Mouse (Mus musculus) lung, embryonic 14.5 days (tissue): Measurements from ENCODE around the gene Gfod1. TPM values are rescaled to one million over a fixed set of nuclear protein-coding genes. Genes with fewer than 3 reads are reported as not detected.
A peak's percentile ranks its signal among the peaks of the same experiment; 100 is the strongest.

Experiments
- ATAC-seq: fragments of 200-750 bp; cut with Nextera tagmentation; 2 replicates; pipeline ENCODE4 v1.8.0; 2017; ENCODE audit warnings: mild to moderate bottlenecking, moderate TSS enrichment, moderate library complexity; ENCODE audit not compliant: insufficient read depth
- DNase-seq: peaks from one replicate; pipeline ENCODE4 v3.0.0-alpha.2; 2015
- H3K27ac ChIP-seq: fragments of 300-500 bp; sonication (generic); 2 replicates; pipeline ENCODE4 v1.5.1; 2014; ENCODE audit warnings: low read depth, mild to moderate bottlenecking, moderate library complexity
- H3K27me3 ChIP-seq: fragments of 300-500 bp; sonication (generic); 2 replicates; pipeline ENCODE4 v1.6.1; 2014; ENCODE audit warnings: low read length, control low read depth; ENCODE audit not compliant: insufficient read depth
- H3K36me3 ChIP-seq: fragments of 300-500 bp; sonication (generic); 2 replicates; pipeline ENCODE4 v1.6.1; 2014; ENCODE audit warnings: control low read depth; ENCODE audit not compliant: insufficient read depth
- H3K4me1 ChIP-seq: fragments of 300-500 bp; sonication (generic); 2 replicates; pipeline ENCODE4 v1.6.1; 2014; ENCODE audit warnings: antibody characterized with exemption, control low read depth; ENCODE audit not compliant: insufficient read depth
- H3K4me2 ChIP-seq: fragments of 300-500 bp; sonication (generic); 2 replicates; pipeline ENCODE4 v1.6.1; 2014; ENCODE audit warnings: mild to moderate bottlenecking
- H3K4me3 ChIP-seq: fragments of 300-500 bp; sonication (generic); 2 replicates; pipeline ENCODE4 v1.5.1; 2014; ENCODE audit warnings: low read depth, low read length
- H3K9ac ChIP-seq: fragments of 300-500 bp; sonication (generic); 2 replicates; pipeline ENCODE4 v1.6.1; 2014
- H3K9me3 ChIP-seq: fragments of 300-500 bp; sonication (generic); 2 replicates; pipeline ENCODE4 v1.6.1; 2016; ENCODE audit warnings: low read depth, low read length, control low read depth
- CTCF ChIP-seq: IDR thresholded peaks from 2 replicates; pipeline ENCODE4 v1.5.1; 2016; ENCODE audit warnings: antibody characterized with exemption, low read depth
- WGBS: fragments of 180-500 bp; shearing (Covaris S2); extraction: QIAGEN DNeasy Blood & Tissue Kit; methylation state at CpG from one replicate; pipeline ENCODE4 v1.1.7; 2014; 5-methylcytosine and 5-hydroxymethylcytosine counted together
- polyA plus RNA-seq: library from polyadenylated mRNA; unstranded; fragments of >200 nt; fragmentation: Nextera tagmentation; extraction: Ambion mirVana; gene quantifications from 2 replicates; pipeline ENCODE4 v1.2.1, GENCODE M21; 2014

Gene Gfod1
- polyA plus RNA-seq, 1 experiment from 2014 or later: 1.4 TPM

DNA sequence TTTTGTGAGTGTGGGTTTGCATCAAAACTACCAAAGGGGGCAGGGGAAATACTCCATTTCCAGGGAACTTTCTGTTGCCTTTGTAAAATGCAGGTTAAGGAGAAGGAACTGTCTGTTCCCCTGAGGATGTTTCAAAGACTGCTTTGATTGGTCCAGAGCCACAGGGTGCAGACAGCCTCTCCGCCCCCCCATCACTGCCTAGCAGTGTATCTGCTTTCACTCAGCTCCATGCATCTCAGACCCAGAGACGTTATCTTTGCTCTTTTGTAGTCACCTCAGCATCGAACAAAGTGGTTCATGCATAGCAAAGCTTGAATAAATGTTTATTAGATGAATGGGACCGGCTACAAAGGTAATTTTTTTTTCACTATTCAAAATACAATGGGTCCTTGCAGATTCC is 38.9 kb downstream of the Gfod1 start:
- WGBS: 44% methylated on average over 4 of the region's 4 CpGs
- H3K9ac ChIP-seq: no peak overlapping the region
- no peak overlapping the region for H3K4me3 ChIP-seq
- no peaks in the 10 kb centered on the region for H3K9me3 ChIP-seq
- H3K4me2 ChIP-seq: no peak overlapping the region
- H3K27ac ChIP-seq: no peak overlapping the region
- H3K36me3 ChIP-seq: no peaks in the 10 kb centered on the region
- no peaks in the 10 kb centered on the region for H3K27me3 ChIP-seq
- no peak for TF ChIP-seq CTCF
- peaks cover 4% of the 10 kb centered on the region; the same call in 1 of the 2 replicates for H3K4me1 ChIP-seq
- ATAC-seq (no peak), DNase-seq (no peak)

DNA sequence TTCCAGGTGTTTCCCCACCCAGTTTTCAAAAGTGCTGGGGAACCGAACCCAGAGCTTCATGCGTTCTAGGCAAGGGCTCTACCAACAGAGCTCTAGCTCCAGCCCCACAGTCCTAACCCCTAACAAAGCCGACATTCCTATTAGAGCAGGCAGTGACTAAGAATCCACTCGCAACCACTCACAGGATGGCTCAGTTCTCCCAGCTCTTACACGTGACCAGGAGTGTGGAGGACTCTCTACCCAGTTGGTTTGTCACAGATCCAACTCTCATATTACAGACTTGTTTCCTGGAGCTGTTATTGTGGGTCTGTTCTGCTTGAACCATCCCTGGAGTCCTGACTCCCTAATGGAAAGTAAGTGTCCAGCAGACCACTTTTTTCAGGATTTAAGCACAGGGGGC is 40.3 kb downstream of the Gfod1 start:
- Histone ChIP-seq H3K27me3 (no peaks in the 10 kb centered on the region), H3K9me3 (no peaks in the 10 kb centered on the region), H3K4me1 (no peaks in the 10 kb centered on the region; the same call in 1 of the 2 replicates), H3K4me3 (no peak overlapping the region), H3K9ac (no peak overlapping the region), H3K27ac (no peak overlapping the region), H3K4me2 (no peak overlapping the region), H3K36me3 (no peaks in the 10 kb centered on the region)
- no peak for ATAC-seq
- WGBS: 76% methylated on average over 5 of the region's 5 CpGs
- no peak for DNase-seq
- TF ChIP-seq CTCF: no peak

DNA sequence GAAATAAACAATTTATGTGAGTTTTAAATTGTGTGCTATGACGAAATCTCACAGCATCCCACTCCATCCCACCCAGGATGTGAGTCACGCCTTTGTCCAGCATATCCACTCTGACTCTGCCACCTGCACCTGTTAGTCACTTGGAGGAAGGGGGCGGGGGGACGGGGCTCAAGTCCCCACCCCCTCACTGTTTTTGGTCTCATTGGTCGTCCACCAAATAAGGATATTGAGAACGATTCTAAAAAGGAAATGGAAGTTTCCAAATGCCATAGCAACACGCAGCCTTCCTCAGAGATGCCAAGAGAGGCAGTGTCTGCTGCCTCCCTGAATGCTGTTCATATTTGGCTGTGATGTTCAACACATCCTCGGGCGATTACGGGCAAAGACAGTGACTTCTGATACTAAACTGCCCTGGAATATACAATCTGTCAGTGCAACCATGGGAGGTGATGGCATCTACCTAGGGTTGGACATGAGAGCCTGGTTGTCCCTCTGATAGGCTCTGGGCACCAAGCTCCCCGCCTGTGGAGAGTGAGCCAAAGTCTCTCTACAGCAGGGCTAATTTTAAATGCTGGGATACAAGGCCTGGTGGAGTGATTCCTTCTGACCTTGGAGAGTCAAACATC is 41.7 kb downstream of the Gfod1 start:
- no peak for TF ChIP-seq CTCF
- ATAC-seq (no peak), DNase-seq (no peak)
- Histone ChIP-seq H3K4me3 (no peak overlapping the region), H3K4me2 (no peak overlapping the region), H3K27me3 (no peaks in the 10 kb centered on the region), H3K9me3 (no peaks in the 10 kb centered on the region), H3K9ac (no peak overlapping the region), H3K4me1 (no peaks in the 10 kb centered on the region), H3K27ac (no peak overlapping the region), H3K36me3 (no peaks in the 10 kb centered on the region)
- WGBS: 76% methylated on average over 11 of the region's 11 CpGs

DNA sequence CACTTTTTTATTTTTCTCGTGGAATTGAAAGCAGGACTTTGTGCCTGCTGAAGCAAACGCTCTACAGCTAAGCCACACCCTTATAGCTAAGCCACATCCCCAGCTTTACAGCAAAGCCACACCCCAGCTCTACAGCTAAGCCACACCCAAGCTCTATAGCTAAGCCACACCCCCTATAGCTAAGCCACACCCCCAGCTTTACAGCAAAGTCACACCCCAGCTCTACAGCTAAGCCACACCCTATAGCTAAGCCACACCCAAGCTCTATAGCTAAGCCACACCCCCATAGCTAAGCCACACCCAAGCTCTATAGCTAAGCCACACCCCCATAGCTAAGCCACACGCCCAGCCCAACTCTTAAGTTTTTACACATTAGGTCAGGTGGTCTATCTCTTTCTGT is 42.7 kb downstream of the Gfod1 start:
- Histone ChIP-seq H3K27ac (no peak overlapping the region), H3K9me3 (no peaks in the 10 kb centered on the region), H3K36me3 (no peaks in the 10 kb centered on the region), H3K4me1 (no peaks in the 10 kb centered on the region), H3K4me3 (no peak overlapping the region), H3K27me3 (no peaks in the 10 kb centered on the region), H3K4me2 (no peak overlapping the region), H3K9ac (no peak overlapping the region)
- DNase-seq (no peak), ATAC-seq (peak; percentile 44; the same call in 1 of the 2 replicates)
- WGBS: 70% methylated on average over 3 of the region's 3 CpGs
- no peak for TF ChIP-seq CTCF

DNA sequence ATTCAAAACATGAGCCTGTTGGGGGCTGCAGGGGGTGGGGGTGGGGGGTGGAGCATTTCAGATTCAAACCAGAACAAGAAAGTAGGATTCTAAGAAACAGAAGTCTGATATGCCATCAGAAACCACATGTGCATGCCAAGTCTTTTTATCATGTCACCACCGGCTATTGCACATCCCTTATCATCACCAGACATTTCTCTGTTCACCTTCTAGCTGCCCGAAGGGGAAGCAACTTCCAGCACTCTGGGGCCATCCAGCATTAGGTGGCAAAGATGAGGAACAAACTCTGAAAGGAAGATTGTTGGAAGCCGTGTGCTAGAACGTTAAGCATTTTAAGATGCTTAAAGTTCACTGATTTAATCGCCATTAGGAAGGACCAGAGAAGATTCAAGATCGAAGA is 43.2 kb downstream of the Gfod1 start:
- H3K4me1 ChIP-seq: no peaks in the 10 kb centered on the region
- 64% methylated on average over 6 of the region's 6 CpGs for WGBS
- H3K4me2 ChIP-seq: no peak overlapping the region
- no peaks in the 10 kb centered on the region for H3K9me3 ChIP-seq
- no peak overlapping the region for H3K9ac ChIP-seq
- no peak overlapping the region for H3K4me3 ChIP-seq
- no peaks in the 10 kb centered on the region for H3K27me3 ChIP-seq
- no peak for DNase-seq
- no peak for ATAC-seq
- H3K36me3 ChIP-seq: no peaks in the 10 kb centered on the region
- H3K27ac ChIP-seq: no peak overlapping the region
- TF ChIP-seq CTCF: no peak

DNA sequence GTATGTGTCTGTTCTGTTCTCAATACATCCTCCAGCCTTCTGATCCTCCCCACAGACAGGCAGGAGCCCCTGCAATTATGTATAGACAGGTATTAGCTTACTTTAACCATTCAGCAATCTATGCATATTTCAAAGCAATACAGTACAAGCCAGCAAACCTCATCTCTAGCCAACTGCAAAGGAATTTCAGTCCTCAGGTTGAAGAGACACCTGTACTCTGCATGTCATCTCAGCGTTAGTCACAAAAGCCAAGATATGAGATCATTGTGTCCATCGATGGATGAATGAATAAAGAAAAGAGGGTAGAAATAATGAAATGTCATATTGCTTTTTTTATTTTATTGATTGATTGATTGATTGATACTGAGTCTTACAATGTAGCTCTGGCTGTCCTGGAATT is 47.5 kb downstream of the Gfod1 start:
- WGBS: 94% methylated on average over 2 of the region's 2 CpGs
- Histone ChIP-seq H3K4me3 (no peak overlapping the region), H3K9me3 (no peaks in the 10 kb centered on the region), H3K4me2 (no peak overlapping the region), H3K27me3 (no peaks in the 10 kb centered on the region), H3K9ac (no peak overlapping the region), H3K4me1 (no peaks in the 10 kb centered on the region), H3K27ac (no peak overlapping the region), H3K36me3 (no peaks in the 10 kb centered on the region)
- no peak for TF ChIP-seq CTCF
- ATAC-seq (no peak), DNase-seq (no peak)

DNA sequence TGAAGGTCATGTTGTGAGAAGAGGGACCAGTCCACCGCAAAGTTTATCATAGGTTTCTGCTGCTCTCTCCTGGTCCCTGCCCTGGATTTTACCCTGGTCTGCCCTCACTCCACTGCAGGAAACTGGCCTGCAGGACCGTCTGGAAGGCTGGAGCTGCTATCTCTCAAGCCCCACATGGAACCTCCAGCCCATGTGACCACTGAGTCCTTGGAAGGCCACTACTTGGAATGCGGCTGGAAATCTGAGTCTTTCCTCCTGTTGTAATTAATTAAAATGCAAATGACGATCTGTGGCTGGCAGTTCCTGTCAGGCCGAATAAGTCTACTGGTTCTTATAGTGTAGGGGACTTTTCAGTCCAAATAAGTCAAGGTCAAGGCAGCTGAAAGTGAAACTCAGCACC is 50.4 kb downstream of the Gfod1 start:
- DNase-seq: peak; percentile 60

More for the DNA sequence above, 50.4 kb downstream of the Gfod1 start:
- 40% methylated on average over 5 of the region's 5 CpGs for WGBS
- no peak for TF ChIP-seq CTCF
- no peaks in the 10 kb centered on the region for H3K9me3 ChIP-seq
- H3K4me3 ChIP-seq: no peak overlapping the region
- no peak overlapping the region for H3K9ac ChIP-seq
- no peaks in the 10 kb centered on the region for H3K4me1 ChIP-seq
- H3K36me3 ChIP-seq: no peaks in the 10 kb centered on the region
- no peak overlapping the region for H3K27ac ChIP-seq
- no peak overlapping the region for H3K4me2 ChIP-seq
- no peaks in the 10 kb centered on the region for H3K27me3 ChIP-seq
- no peak for ATAC-seq
